Comparison of ENCODE assay signal across 9 mouse cellular contexts in genomic region chr6:13676196-13676595, GRCm38 (mm10). TPM values are rescaled to one million over a fixed set of nuclear protein-coding genes. Genes with fewer than 3 reads are reported as not detected.
DNase-seq lines count a peak whose midpoint lies in the region; ATAC-seq and TF ChIP-seq lines count a peak whose summit lies in the region.
"Had no signal": no experiment of that assay in that cellular context is flagged by ENCODE, and none has a peak within 500 bp of the region (broad histone marks: within the 10 kb centered on the region; RNA-seq: fewer than 3 reads in every experiment).

No protein-coding gene starts in this region.

- 0 out of 2 replicates have a peak, but pooled peaks cover 2% of the 10 kb centered on the region for H3K4me1 ChIP-seq in stomach, embryonic 14.5 days (ENCODE audit: control insufficient read depth, insufficient read depth, low read length)
- no peaks in the 10 kb centered on the region for H3K4me1 ChIP-seq in stomach, postnatal 0 days (replicated peaks; ENCODE audit: control insufficient read depth, insufficient read depth)
- H3K4me1 ChIP-seq in limb, embryonic 13.5 days, result peaks cover 11% of the 10 kb centered on the region; the same call in 1 of the 2 replicates
- peaks cover 2% of the 10 kb centered on the region; the same call in 1 of the 2 replicates for H3K4me1 ChIP-seq in stomach, embryonic 16.5 days (ENCODE audit: control insufficient read depth, insufficient read depth, low read length)

- H3K4me3 ChIP-seq in gastrocnemius, adult 2 months, result peak overlapping the region; percentile 80
- H3K4me3 ChIP-seq in stomach, embryonic 14.5 days (ENCODE audit: low read depth, low read length), result peak overlapping the region; percentile 86; the same call in 1 of the 2 replicates
- H3K4me3 ChIP-seq in stomach, postnatal 0 days (ENCODE audit: low read depth, low read length), result no peak overlapping the region
- peak overlapping the region; percentile 94 for H3K4me3 ChIP-seq in limb, embryonic 13.5 days
- H3K4me3 ChIP-seq in stomach, embryonic 16.5 days (replicated peaks; ENCODE audit: low read length), result peak overlapping the region; percentile 95; the same call in 1 of the 2 replicates

- no peaks in the 10 kb centered on the region for H3K36me3 ChIP-seq in stomach, embryonic 14.5 days (ENCODE audit: control insufficient read depth, insufficient read depth, low read length)
- H3K36me3 ChIP-seq in stomach, postnatal 0 days (ENCODE audit: control insufficient read depth, insufficient read depth, low read length), result no peaks in the 10 kb centered on the region
- H3K36me3 ChIP-seq in limb, embryonic 13.5 days, result peaks cover 4% of the 10 kb centered on the region; the same call in 1 of the 2 replicates
- H3K36me3 ChIP-seq in stomach, embryonic 16.5 days (ENCODE audit: control insufficient read depth, insufficient read depth, low read length), result no peaks in the 10 kb centered on the region

- peak overlapping the region; percentile 74 for H3K4me2 ChIP-seq in stomach, embryonic 14.5 days (replicated peaks; ENCODE audit: low read depth, low read length)
- H3K4me2 ChIP-seq in stomach, postnatal 0 days (replicated peaks; ENCODE audit: low read depth), result no peak overlapping the region; the same call in 1 of the 2 replicates
- H3K4me2 ChIP-seq in limb, embryonic 13.5 days (replicated peaks), result peak overlapping the region; percentile 80
- H3K4me2 ChIP-seq in stomach, embryonic 16.5 days (ENCODE audit: low read depth, low read length), result peak overlapping the region; percentile 91

- no peaks in the 10 kb centered on the region for H3K9me3 ChIP-seq in stomach, embryonic 14.5 days (ENCODE audit: control insufficient read depth, low read depth, low read length)
- H3K9me3 ChIP-seq in stomach, postnatal 0 days (ENCODE audit: control insufficient read depth, low read length), result no peaks in the 10 kb centered on the region
- H3K9me3 ChIP-seq in limb, embryonic 13.5 days, result no peaks in the 10 kb centered on the region
- no peaks in the 10 kb centered on the region for H3K9me3 ChIP-seq in stomach, embryonic 16.5 days (replicated peaks; ENCODE audit: control insufficient read depth, low read length)

- ATAC-seq in stomach, embryonic 14.5 days (ENCODE audit: insufficient number of reproducible peaks, insufficient read depth, low FRiP score, low read depth), result no peak
- ATAC-seq in stomach, postnatal 0 days (ENCODE audit: low FRiP score, low TSS enrichment), result no peak
- no peak for ATAC-seq in limb, embryonic 13.5 days (ENCODE audit: low FRiP score, low read depth)
- ATAC-seq in stomach, embryonic 16.5 days (ENCODE audit: insufficient read depth, low FRiP score), result no peak

- TF ChIP-seq CTCF in gastrocnemius, adult 2 months (IDR thresholded peaks at IDR 0.05), result no peak
- no peak for TF ChIP-seq CTCF in stomach, postnatal 0 days (IDR thresholded peaks at IDR 0.05; ENCODE audit: low read depth)

- no peak for TF ChIP-seq EP300 in stomach, postnatal 0 days (optimal IDR thresholded peaks at IDR 0.05)

- H3K27ac ChIP-seq in gastrocnemius, adult 2 months, result no peak overlapping the region
- H3K27ac ChIP-seq in stomach, embryonic 14.5 days (ENCODE audit: low read length), result no peak overlapping the region
- no peak overlapping the region for H3K27ac ChIP-seq in stomach, postnatal 0 days (replicated peaks)
- no peak overlapping the region for H3K27ac ChIP-seq in limb, embryonic 13.5 days
- H3K27ac ChIP-seq in stomach, embryonic 16.5 days (ENCODE audit: low read length), result no peak overlapping the region

- H3K9ac ChIP-seq in stomach, embryonic 14.5 days (replicated peaks; ENCODE audit: low read depth, low read length), result no peak overlapping the region
- no peak overlapping the region for H3K9ac ChIP-seq in stomach, postnatal 0 days (ENCODE audit: low read length)
- peak overlapping the region; percentile 96; the same call in 1 of the 2 replicates for H3K9ac ChIP-seq in limb, embryonic 13.5 days
- no peak overlapping the region for H3K9ac ChIP-seq in stomach, embryonic 16.5 days (ENCODE audit: low read length)

- H3K27me3 ChIP-seq in stomach, embryonic 14.5 days (ENCODE audit: control insufficient read depth, insufficient read depth, low read length), result no peaks in the 10 kb centered on the region
- no peaks in the 10 kb centered on the region for H3K27me3 ChIP-seq in stomach, postnatal 0 days (ENCODE audit: control insufficient read depth, insufficient read depth, low read length)
- no peaks in the 10 kb centered on the region for H3K27me3 ChIP-seq in limb, embryonic 13.5 days
- H3K27me3 ChIP-seq in stomach, embryonic 16.5 days (ENCODE audit: control insufficient read depth, insufficient read depth, low read length), result no peaks in the 10 kb centered on the region

- DNase-seq in gastrocnemius, adult 2 months, result no peak
- no peak for DNase-seq in gastrocnemius, postnatal 14 days
- no peak for DNase-seq in stomach, postnatal 0 days (ENCODE audit: low spot score)
- DNase-seq in adrenal gland, adult 8-10 months, result no peak
- DNase-seq in left cerebral cortex, adult 11 months (ENCODE audit: low spot score), result no peak
- DNase-seq: B cell, adult 2 months had no signal

- intact Hi-C loops in gastrocnemius, adult 2 months (cut with DNase I), result loop anchor here (2.0 to 5.0 kb wide), 2 partner anchors 69 to 196 kb away; partner anchors contain the start of gene 2610001J05Rik
- intact Hi-C loops in gastrocnemius, postnatal 14 days (cut with DNase I; ENCODE audit: low total_unique reads), result no loop called here

RNA-seq across cellular contexts. Expression of gene Bmt2, which starts 1.6 kb away (rescaled TPM):
- total RNA-seq in gastrocnemius, adult 2 months (2021), result 10 to 100 TPM in 1 of 2 experiments, 1 to 10 TPM in 1; 9.0 to 11.1 TPM
- total RNA-seq in gastrocnemius, postnatal 14 days (2021), result 1 to 10 TPM; 6.7 to 7.8 TPM
- polyA plus RNA-seq in stomach, embryonic 14.5 days (2014; fragmentation: Nextera tagmentation; extraction: Ambion mirVana), result 22.5 and 25.8 TPM in 2 replicates
- 6.4 and 6.9 TPM in 2 replicates for polyA plus RNA-seq in stomach, postnatal 0 days (2015; fragmentation: Nextera tagmentation; extraction: Ambion mirVana)
- 18.7 and 19.7 TPM in 2 replicates for polyA plus RNA-seq in limb, embryonic 13.5 days (2015; fragmentation: Nextera tagmentation; extraction: Ambion mirVana)
- 9.6 and 10.6 TPM in 2 replicates for polyA plus RNA-seq in stomach, embryonic 16.5 days (2015; fragmentation: Nextera tagmentation; extraction: Ambion mirVana)
- 10 to 100 TPM; 12.2 to 15.0 (median 14.4) TPM for total RNA-seq in adrenal gland, adult 8-10 months (2022)
